Mouse (Mus musculus) heart, adult 18-20 months (tissue): ENCODE results near the gene Hyal3. TPM values are rescaled to one million over a fixed set of nuclear protein-coding genes. Genes with fewer than 3 reads are reported as not detected.

Experiments
- DNase-seq, 2 experiments: peaks; one replicate each; pipeline ENCODE4 v3.0.0; 2021 to 2022; ENCODE audit warnings: mixed read lengths in 1 of 2
- total RNA-seq, 2 experiments: library from RNA; stranded (reverse); gene quantifications; 2 replicates each; pipeline ENCODE4 v1.2.3; 2021

Hyal3 gene
- total RNA-seq, 2 experiments from 2014 or later, result 0.28 to 0.37 TPM

GRCm38 (mm10) chr9:107594281-107595062 is 13.9 kb downstream of the Hyal3 start:
- DNase-seq, result no peak

- peak; percentile 84 to 86 for DNase-seq
These were observed 16.3 kb downstream of the Hyal3 start for GRCm38 (mm10) chr9:107596619-107597569.

GRCm38 (mm10) chr9:107598385-107598784 is 17.8 kb downstream of the Hyal3 start:
- DNase-seq, result no peak

GRCm38 (mm10) chr9:107599433-107599832 is 18.8 kb downstream of the Hyal3 start:
- DNase-seq, result no peak

GRCm38 (mm10) chr9:107599842-107600241 is 19.2 kb downstream of the Hyal3 start:
- no peak for DNase-seq

DNA sequence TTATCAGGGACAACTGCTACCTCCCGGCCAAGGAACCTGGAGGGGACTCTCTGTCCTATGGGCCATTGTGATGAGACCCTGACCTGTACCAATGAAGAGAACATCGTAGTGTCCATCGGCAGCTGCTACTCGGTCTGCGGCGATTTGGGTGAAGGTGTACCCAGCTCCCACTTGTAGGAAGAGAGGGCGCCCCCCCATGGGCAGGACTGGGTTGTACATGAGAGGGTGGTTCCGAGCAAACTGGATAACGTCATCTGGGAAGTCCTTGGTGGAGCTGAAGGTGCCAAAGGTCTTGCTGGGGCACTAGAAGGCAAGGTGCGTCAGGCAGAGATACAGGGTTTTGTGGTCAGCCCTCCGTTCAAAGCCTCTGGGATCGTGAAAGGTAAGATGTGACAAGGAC is 20.1 kb downstream of the Hyal3 start:
- DNase-seq, result no peak

- DNase-seq, result no peak
These were observed 20.7 kb downstream of the Hyal3 start for GRCm38 (mm10) chr9:107601275-107601674.

DNA sequence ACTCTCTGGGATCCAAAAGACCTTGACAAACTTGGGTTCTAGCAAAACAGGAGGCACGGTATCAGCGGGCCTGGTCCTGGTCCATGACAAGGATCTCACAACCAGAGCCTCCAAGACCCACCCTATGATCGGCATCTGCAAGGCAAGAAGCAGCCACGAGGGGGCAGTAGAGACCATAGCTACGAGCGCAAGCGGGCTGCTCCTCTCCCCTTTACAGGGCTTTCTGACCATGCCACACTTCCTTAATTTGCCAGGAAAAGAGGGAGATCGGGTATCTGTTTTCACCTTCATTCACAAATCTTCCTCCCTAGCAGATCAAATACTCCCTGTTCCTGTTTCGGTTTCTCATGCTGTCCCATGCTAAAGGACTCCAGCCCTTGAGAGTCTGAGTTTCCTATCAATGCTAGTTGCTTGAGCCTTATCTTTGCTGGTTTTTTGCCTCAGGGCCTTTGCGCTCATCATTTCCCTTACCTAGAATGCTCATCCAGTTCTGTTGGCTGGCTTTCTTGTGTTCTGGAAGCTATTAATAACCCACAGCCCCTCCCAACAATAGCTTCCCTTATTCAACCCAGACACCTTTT is 21.5 kb downstream of the Hyal3 start:
- DNase-seq, result peak; percentile 91 to 98

GRCm38 (mm10) chr9:107603251-107603650 is 22.6 kb downstream of the Hyal3 start:
- DNase-seq, result no peak

GRCm38 (mm10) chr9:107605041-107605661 is 24.5 kb downstream of the Hyal3 start:
- DNase-seq, result no peak

GRCm38 (mm10) chr9:107606591-107606990 is 26.0 kb downstream of the Hyal3 start:
- no peak for DNase-seq

DNA sequence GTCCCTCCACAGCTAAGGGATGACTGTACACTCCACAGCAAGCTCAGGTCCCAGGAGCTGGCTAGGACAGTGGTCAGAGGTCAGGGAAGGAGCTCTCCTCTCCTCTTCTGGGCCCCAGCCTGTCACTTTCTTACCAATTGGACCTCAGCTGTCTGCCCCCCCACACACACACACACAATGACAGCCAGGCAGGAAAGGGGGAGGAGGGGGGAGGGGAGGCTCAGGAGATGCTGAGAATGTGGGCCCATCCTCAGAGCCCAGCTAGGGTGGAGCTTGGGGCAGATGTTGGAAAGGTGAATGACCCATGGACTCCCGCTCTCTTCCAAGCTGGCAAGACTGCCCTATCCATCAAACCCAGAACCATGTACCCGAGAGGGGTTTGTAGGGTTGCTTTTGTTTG is 26.4 kb downstream of the Hyal3 start:
- no peak for DNase-seq

- no peak for DNase-seq
These were observed 27.1 kb downstream of the Hyal3 start for GRCm38 (mm10) chr9:107607653-107608245.

DNA sequence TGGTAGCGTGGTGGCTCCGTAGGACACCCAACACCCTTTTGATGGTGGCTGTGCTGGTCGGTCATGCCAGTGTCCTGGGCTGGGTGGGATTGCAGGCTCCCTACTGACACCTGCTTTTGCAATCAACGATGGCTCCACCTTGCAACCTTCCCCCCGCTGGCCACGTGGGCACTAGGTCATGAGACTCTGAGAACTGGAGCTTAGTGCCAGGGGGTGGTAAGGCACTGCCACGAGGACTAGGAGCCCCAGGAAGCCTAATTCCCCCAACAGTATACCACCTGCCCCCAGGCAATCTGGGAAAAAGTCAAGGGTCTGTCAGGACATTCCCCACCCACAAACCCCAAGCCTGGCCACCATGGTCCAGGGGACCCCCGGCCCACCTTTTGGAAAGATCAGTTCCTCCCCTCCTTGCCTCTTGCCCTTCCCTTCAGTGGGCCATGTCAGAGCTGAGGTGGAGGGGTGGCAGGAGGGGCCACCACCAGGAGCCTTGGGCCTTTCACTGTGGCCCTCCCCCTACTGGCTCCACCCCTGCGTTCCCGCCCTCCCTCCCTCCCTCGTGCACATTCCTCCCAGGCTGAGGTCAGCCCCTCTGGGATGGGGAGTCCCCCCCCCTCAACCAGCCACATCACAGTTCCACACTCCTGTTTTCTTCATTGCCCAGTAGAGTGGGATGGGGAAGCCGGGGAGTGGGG is 28.3 kb downstream of the Hyal3 start, which contains the start of gene Sema3b:
Sema3b (minus strand) TSS at position 489 of the 692 bp plus-strand sequence.
- peak in 1 of 2 experiments; percentile 50 for DNase-seq

- no peak for DNase-seq
These were observed 28.8 kb downstream of the Hyal3 start for GRCm38 (mm10) chr9:107609433-107609830.

DNA sequence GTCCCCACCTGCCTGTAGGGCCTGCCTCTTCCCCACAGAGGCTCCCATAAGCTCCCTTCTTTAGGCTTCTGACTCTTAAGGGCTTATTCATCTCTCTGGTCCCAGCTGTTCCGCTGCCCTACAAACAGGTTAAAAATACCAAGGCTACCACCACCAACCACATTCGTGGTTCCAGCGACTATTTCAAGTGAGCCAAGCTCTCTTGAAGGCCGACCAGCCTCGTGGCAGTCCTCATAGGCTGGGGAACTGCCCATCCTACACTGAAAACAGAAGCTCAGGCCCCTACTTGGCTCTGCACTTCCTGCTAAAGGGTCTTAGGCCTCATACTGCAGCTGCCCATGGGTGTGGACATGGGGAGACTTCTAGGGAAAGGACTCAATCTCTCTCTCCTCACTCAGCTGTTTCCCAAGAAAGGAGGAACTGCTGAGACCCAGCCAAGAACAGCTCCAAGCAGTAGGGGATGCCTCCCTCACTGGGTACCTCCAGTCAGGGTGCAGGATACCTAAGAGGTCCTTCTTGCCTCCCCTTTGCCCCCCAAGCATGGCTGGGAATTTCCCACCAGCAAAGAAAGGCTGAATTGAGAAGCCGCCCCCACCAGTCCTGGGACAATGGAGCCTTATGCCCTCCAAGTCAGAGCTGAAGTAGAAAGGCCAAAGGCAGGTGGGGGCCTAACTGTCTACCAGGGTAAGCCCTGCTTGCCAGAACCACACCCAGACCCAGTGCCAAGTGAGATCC is 31.0 kb downstream of the Hyal3 start:
- DNase-seq, result peak; percentile 58 to 66

- DNase-seq, result peak; percentile 99
These were observed 31.8 kb downstream of the Hyal3 start for GRCm38 (mm10) chr9:107612191-107612944.

DNA sequence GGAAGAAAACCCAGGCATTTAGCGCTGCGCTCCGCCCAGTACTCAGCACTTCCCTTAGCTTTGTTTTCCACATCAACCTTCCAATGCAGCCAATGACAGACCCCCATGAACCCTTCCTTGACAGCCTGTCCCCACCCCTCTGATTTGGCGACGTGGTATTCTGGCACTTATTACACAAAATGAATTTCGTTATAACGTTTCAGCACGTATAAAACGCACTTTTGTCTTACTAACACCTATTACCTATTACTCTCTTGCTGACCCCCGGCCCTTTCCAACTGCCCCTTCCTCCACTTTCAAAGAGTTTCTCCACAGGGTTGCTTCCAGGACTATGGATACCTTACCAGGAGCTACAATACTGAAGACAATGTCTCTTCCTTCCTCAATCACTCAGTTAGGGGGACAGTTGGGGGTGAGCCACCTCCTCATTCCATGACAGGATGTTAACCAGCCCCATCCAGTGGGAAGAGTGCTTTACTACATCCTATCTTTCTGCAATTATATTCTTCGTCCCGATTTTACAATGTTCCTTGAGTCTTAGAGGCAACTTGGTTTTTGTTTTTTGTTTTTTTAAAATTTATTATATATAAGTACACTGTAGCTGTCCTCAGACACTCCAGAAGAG is 32.4 kb downstream of the Hyal3 start:
- DNase-seq, result no peak

DNA sequence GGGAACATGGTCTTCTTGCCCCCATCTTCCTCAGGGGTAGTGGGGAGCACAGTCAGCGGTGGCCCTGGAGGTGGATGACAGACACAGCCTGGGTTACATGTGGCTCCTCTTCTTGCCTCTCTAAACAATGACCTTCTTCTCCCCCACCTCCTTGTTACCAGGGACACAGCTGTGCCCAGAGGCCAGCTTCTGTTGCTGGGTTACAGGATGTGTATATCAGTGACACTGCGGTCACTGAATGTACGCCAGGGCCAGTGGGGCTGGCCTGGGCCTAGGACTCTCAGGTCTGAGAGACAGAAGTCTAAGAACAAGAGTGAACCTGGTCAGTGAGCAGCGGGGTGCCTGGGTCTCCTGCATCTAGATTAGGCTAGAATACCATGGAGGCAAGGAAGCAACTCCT is 34.4 kb downstream of the Hyal3 start:
- peak in 1 of 2 experiments; percentile 44 for DNase-seq
